Mouse (Mus musculus): ENCODE measurements around the gene Elmo1.

DNA sequence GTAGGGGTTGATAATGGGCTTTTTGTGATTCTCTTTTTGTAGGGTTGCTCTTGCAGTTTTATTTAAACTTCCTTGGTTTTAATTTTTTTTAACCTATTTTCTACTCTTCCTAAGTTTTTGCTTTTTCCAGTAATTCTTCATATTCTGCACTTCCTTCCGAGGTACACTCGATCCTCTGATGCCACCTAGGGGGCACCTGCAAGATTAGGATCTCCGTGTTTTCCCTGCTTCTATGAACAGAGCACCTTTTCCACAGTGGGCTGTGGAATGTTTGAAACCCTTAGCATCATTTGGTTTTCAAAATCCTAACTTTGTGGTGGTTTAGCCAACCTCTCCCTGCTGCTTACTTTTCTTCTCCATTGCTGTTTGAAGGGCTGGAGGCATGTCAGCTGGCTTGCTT is 181.4 kb downstream of the Elmo1 start:
- TF ChIP-seq GATA1 (IDR thresholded peaks at IDR 0.05; ENCODE audit: low read length) (no peak), TAL1 (IDR thresholded peaks at IDR 0.05; ENCODE audit: low read length) (no peak)
